8 mouse cellular contexts compared by ENCODE assay signal in genomic region chr2:153147715-153148114, GRCm38 (mm10). TPM values are rescaled to one million over a fixed set of nuclear protein-coding genes. Genes with fewer than 3 reads are reported as not detected.
A peak's percentile ranks its signal among the peaks of the same experiment; 100 is the strongest.
DNase-seq lines count a peak whose midpoint lies in the region; ATAC-seq and TF ChIP-seq lines count a peak whose summit lies in the region.

No protein-coding gene starts in this region.

- no peaks in the 10 kb centered on the region for H3K27me3 ChIP-seq in E14TG2a.4 (ENCODE audit: insufficient read depth, low read length)
- no peaks in the 10 kb centered on the region for H3K27me3 ChIP-seq in lung, postnatal 0 days (replicated peaks; ENCODE audit: insufficient read depth, low read length)

- no peaks in the 10 kb centered on the region for H3K9me3 ChIP-seq in E14TG2a.4 (ENCODE audit: low read length)
- no peaks in the 10 kb centered on the region for H3K9me3 ChIP-seq in lung, postnatal 0 days (ENCODE audit: low read length)

- ATAC-seq in granulocyte monocyte progenitor cell, adult 5-6 weeks (replicated peaks; ENCODE audit: poor library complexity, severe bottlenecking), result peak; percentile 77
- peak; percentile 49 for ATAC-seq in lung, postnatal 0 days

- H3K27ac ChIP-seq in lung, postnatal 0 days (ENCODE audit: low read length), result no peak overlapping the region

- no peak for TF ChIP-seq EP300 in lung, postnatal 0 days (IDR thresholded peaks at IDR 0.05)

- no peak overlapping the region for H3K4me3 ChIP-seq in E14TG2a.4 (replicated peaks; ENCODE audit: low read length)
- H3K4me3 ChIP-seq in lung, postnatal 0 days (ENCODE audit: low read depth, low read length), result no peak overlapping the region

- peak; percentile 72 for DNase-seq in adrenal gland, adult 2 months
- DNase-seq in embryo, embryonic 10.5 days (ENCODE audit: low spot score), result peak; percentile 76
- DNase-seq in layer of hippocampus, adult 11-12 months (ENCODE audit: low spot score), result peak; percentile 69
- peak; percentile 83 for DNase-seq in lung, postnatal 0 days (ENCODE audit: low spot score)
- DNase-seq in retina, postnatal 1 day, result peak; percentile 76
- peak; percentile 78 for DNase-seq in thymus, postnatal 4 days

- TF ChIP-seq CTCF in E14TG2a.4 (conservative IDR thresholded peaks at IDR 0.05; ENCODE audit: low read length), result peak; percentile 77
- peak; percentile 94 for TF ChIP-seq CTCF in lung, postnatal 0 days (IDR thresholded peaks at IDR 0.05)

- no peak overlapping the region for H3K4me2 ChIP-seq in lung, postnatal 0 days (replicated peaks; ENCODE audit: low read depth, low read length)

- H3K36me3 ChIP-seq in E14TG2a.4 (ENCODE audit: insufficient read depth, low read length), result peaks cover 93% of the 10 kb centered on the region
- H3K36me3 ChIP-seq in lung, postnatal 0 days (ENCODE audit: insufficient read depth, low read length), result no peaks in the 10 kb centered on the region

- H3K9ac ChIP-seq in lung, postnatal 0 days (replicated peaks; ENCODE audit: low read depth), result no peak overlapping the region

- WGBS in lung, postnatal 0 days, result 25% methylated on average over 3 of the region's 3 CpGs

- H3K4me1 ChIP-seq in E14TG2a.4 (replicated peaks; ENCODE audit: low read depth, low read length), result no peaks in the 10 kb centered on the region
- H3K4me1 ChIP-seq in lung, postnatal 0 days (ENCODE audit: insufficient read depth, low read depth, low read length), result no peaks in the 10 kb centered on the region

RNA-seq across cellular contexts. Expression of gene Tm9sf4, which starts 13.4 kb away (rescaled TPM):
- total RNA-seq in adrenal gland, adult 2 months (2021), result 100 to 1,000 TPM; 104 to 121 TPM
- polyA plus RNA-seq in adrenal gland, adult 2 months (2012; rRNA removed), result 40.8 and 66.2 TPM in 2 replicates
- 54.2 and 60.7 TPM in 2 replicates for total RNA-seq in granulocyte monocyte progenitor cell, adult 5-6 weeks (2014; fragmentation: Nextera tagmentation)
- 61.3 and 91.4 TPM in 2 replicates for total RNA-seq in granulocyte monocyte progenitor cell, adult 5-6 weeks (2017)
- polyA plus RNA-seq in lung, postnatal 0 days (2015; fragmentation: Nextera tagmentation; extraction: Ambion mirVana), result 39.7 and 44.5 TPM in 2 replicates

RNA-seq across cellular contexts. Expression of gene Hck, which starts 39.4 kb away (rescaled TPM):
- 1 to 10 TPM; 3.1 to 4.6 TPM for total RNA-seq in adrenal gland, adult 2 months (2021)
- 4.2 and 4.7 TPM in 2 replicates for polyA plus RNA-seq in adrenal gland, adult 2 months (2012; rRNA removed)
- 6.4 and 9.5 TPM in 2 replicates for total RNA-seq in granulocyte monocyte progenitor cell, adult 5-6 weeks (2014; fragmentation: Nextera tagmentation)
- 13.1 and 17.5 TPM in 2 replicates for total RNA-seq in granulocyte monocyte progenitor cell, adult 5-6 weeks (2017)
- 37.1 and 59.4 TPM in 2 replicates for polyA plus RNA-seq in lung, postnatal 0 days (2015; fragmentation: Nextera tagmentation; extraction: Ambion mirVana)
